Mouse (Mus musculus): ENCODE results near the gene Dnajc1. TPM values are rescaled to one million over a fixed set of nuclear protein-coding genes. Genes with fewer than 3 reads are reported as not detected.

The Dnajc1 gene
- polyA plus RNA-seq, 1 experiment from 2014 or later: 30.6 TPM

GRCm38 (mm10) chr2:18310261-18311104, 82.1 kb downstream of the Dnajc1 start:
- no peak for ATAC-seq
- H3K4me3 ChIP-seq (ENCODE audit: low read length): no peak overlapping the region
- H3K27ac ChIP-seq (ENCODE audit: low read length): no peak overlapping the region
- H3K4me2 ChIP-seq (ENCODE audit: low read depth, low read length): no peak overlapping the region
- H3K9me3 ChIP-seq (ENCODE audit: control insufficient read depth, low read length): no peaks in the 10 kb centered on the region
- H3K36me3 ChIP-seq (ENCODE audit: control insufficient read depth, insufficient read depth, low read length): no peaks in the 10 kb centered on the region
- H3K27me3 ChIP-seq (replicated peaks; ENCODE audit: control insufficient read depth, insufficient read depth, low read length): no peaks in the 10 kb centered on the region
- no peaks in the 10 kb centered on the region for H3K4me1 ChIP-seq (ENCODE audit: control insufficient read depth, insufficient read depth, low read length)
- WGBS: 90% methylated on average over 4 of the region's 4 CpGs
- no peak overlapping the region for H3K9ac ChIP-seq (ENCODE audit: low read depth, low read length)

GRCm38 (mm10) chr2:18307440-18308305, 85.0 kb downstream of the Dnajc1 start:
- Histone ChIP-seq H3K4me1 (ENCODE audit: control insufficient read depth, insufficient read depth, low read length) (no peaks in the 10 kb centered on the region), H3K4me3 (ENCODE audit: low read length) (no peak overlapping the region), H3K36me3 (ENCODE audit: control insufficient read depth, insufficient read depth, low read length) (no peaks in the 10 kb centered on the region), H3K9me3 (ENCODE audit: control insufficient read depth, low read length) (no peaks in the 10 kb centered on the region), H3K4me2 (ENCODE audit: low read depth, low read length) (no peak overlapping the region), H3K27me3 (replicated peaks; ENCODE audit: control insufficient read depth, insufficient read depth, low read length) (no peaks in the 10 kb centered on the region), H3K9ac (ENCODE audit: low read depth, low read length) (no peak overlapping the region), H3K27ac (ENCODE audit: low read length) (no peak overlapping the region)
- WGBS: 88% methylated on average over 7 of the region's 7 CpGs
- no peak for ATAC-seq

GRCm38 (mm10) chr2:18300949-18301348, 91.7 kb downstream of the Dnajc1 start:
- H3K4me2 ChIP-seq (ENCODE audit: low read depth, low read length): no peak overlapping the region
- H3K9ac ChIP-seq (ENCODE audit: low read depth, low read length): no peak overlapping the region
- no peak for ATAC-seq
- no peak overlapping the region for H3K4me3 ChIP-seq (ENCODE audit: low read length)
- no peaks in the 10 kb centered on the region for H3K4me1 ChIP-seq (ENCODE audit: control insufficient read depth, insufficient read depth, low read length)
- no peaks in the 10 kb centered on the region for H3K27me3 ChIP-seq (replicated peaks; ENCODE audit: control insufficient read depth, insufficient read depth, low read length)
- 83% methylated on average over 3 of the region's 3 CpGs for WGBS
- no peak overlapping the region for H3K27ac ChIP-seq (ENCODE audit: low read length)
- no peaks in the 10 kb centered on the region for H3K36me3 ChIP-seq (ENCODE audit: control insufficient read depth, insufficient read depth, low read length)
- no peaks in the 10 kb centered on the region for H3K9me3 ChIP-seq (ENCODE audit: control insufficient read depth, low read length)

GRCm38 (mm10) chr2:18285175-18285574, 107.5 kb downstream of the Dnajc1 start:
- H3K36me3 ChIP-seq (ENCODE audit: control insufficient read depth, insufficient read depth, low read length): peaks cover 3% of the 10 kb centered on the region; the same call in 1 of the 2 replicates
- no peak overlapping the region for H3K27ac ChIP-seq (ENCODE audit: low read length)
- 97% methylated on average over 6 of the region's 6 CpGs for WGBS
- no peak overlapping the region for H3K9ac ChIP-seq (ENCODE audit: low read depth, low read length)
- no peak for ATAC-seq
- no peaks in the 10 kb centered on the region for H3K9me3 ChIP-seq (ENCODE audit: control insufficient read depth, low read length)
- H3K27me3 ChIP-seq (replicated peaks; ENCODE audit: control insufficient read depth, insufficient read depth, low read length): no peaks in the 10 kb centered on the region
- no peak overlapping the region for H3K4me2 ChIP-seq (ENCODE audit: low read depth, low read length)
- no peaks in the 10 kb centered on the region for H3K4me1 ChIP-seq (ENCODE audit: control insufficient read depth, insufficient read depth, low read length)
- no peak overlapping the region for H3K4me3 ChIP-seq (ENCODE audit: low read length)

- Histone ChIP-seq H3K9ac (ENCODE audit: low read depth, low read length) (no peak overlapping the region), H3K4me1 (ENCODE audit: control insufficient read depth, insufficient read depth, low read length) (no peaks in the 10 kb centered on the region), H3K4me3 (ENCODE audit: low read length) (no peak overlapping the region), H3K36me3 (ENCODE audit: control insufficient read depth, insufficient read depth, low read length) (no peaks in the 10 kb centered on the region), H3K9me3 (ENCODE audit: control insufficient read depth, low read length) (no peaks in the 10 kb centered on the region), H3K4me2 (ENCODE audit: low read depth, low read length) (no peak overlapping the region), H3K27me3 (replicated peaks; ENCODE audit: control insufficient read depth, insufficient read depth, low read length) (no peaks in the 10 kb centered on the region), H3K27ac (ENCODE audit: low read length) (no peak overlapping the region)
- no peak for ATAC-seq
- WGBS: 92% methylated on average over 1 of the region's 1 CpGs
Measured at GRCm38 (mm10) chr2:18265736-18266135, 126.9 kb downstream of the Dnajc1 start.

- Histone ChIP-seq H3K27me3 (replicated peaks; ENCODE audit: control insufficient read depth, insufficient read depth, low read length) (no peaks in the 10 kb centered on the region), H3K4me3 (ENCODE audit: low read length) (no peak overlapping the region), H3K4me2 (ENCODE audit: low read depth, low read length) (no peak overlapping the region), H3K9me3 (ENCODE audit: control insufficient read depth, low read length) (no peaks in the 10 kb centered on the region), H3K9ac (ENCODE audit: low read depth, low read length) (no peak overlapping the region), H3K4me1 (ENCODE audit: control insufficient read depth, insufficient read depth, low read length) (no peaks in the 10 kb centered on the region), H3K27ac (ENCODE audit: low read length) (no peak overlapping the region), H3K36me3 (ENCODE audit: control insufficient read depth, insufficient read depth, low read length) (no peaks in the 10 kb centered on the region)
- 79% methylated on average over 3 of the region's 3 CpGs for WGBS
- no peak for ATAC-seq
Measured at GRCm38 (mm10) chr2:18264579-18264978, 128.1 kb downstream of the Dnajc1 start.

GRCm38 (mm10) chr2:18262298-18262697, 130.3 kb downstream of the Dnajc1 start:
- H3K9ac ChIP-seq (ENCODE audit: low read depth, low read length): no peak overlapping the region
- ATAC-seq: no peak
- no peak overlapping the region for H3K27ac ChIP-seq (ENCODE audit: low read length)
- no peaks in the 10 kb centered on the region for H3K36me3 ChIP-seq (ENCODE audit: control insufficient read depth, insufficient read depth, low read length)
- no peaks in the 10 kb centered on the region for H3K4me1 ChIP-seq (ENCODE audit: control insufficient read depth, insufficient read depth, low read length)
- no peak overlapping the region for H3K4me3 ChIP-seq (ENCODE audit: low read length)
- no peaks in the 10 kb centered on the region for H3K9me3 ChIP-seq (ENCODE audit: control insufficient read depth, low read length)
- 36% methylated on average over 1 of the region's 1 CpGs for WGBS
- no peak overlapping the region for H3K4me2 ChIP-seq (ENCODE audit: low read depth, low read length)
- no peaks in the 10 kb centered on the region for H3K27me3 ChIP-seq (replicated peaks; ENCODE audit: control insufficient read depth, insufficient read depth, low read length)

- H3K4me3 ChIP-seq (ENCODE audit: low read length): no peak overlapping the region
- no peak overlapping the region for H3K4me2 ChIP-seq (ENCODE audit: low read depth, low read length)
- H3K27me3 ChIP-seq (replicated peaks; ENCODE audit: control insufficient read depth, insufficient read depth, low read length): no peaks in the 10 kb centered on the region
- no peak overlapping the region for H3K27ac ChIP-seq (ENCODE audit: low read length)
- 81% methylated on average over 3 of the region's 3 CpGs for WGBS
- no peaks in the 10 kb centered on the region for H3K9me3 ChIP-seq (ENCODE audit: control insufficient read depth, low read length)
- H3K36me3 ChIP-seq (ENCODE audit: control insufficient read depth, insufficient read depth, low read length): peaks cover 4% of the 10 kb centered on the region; the same call in 1 of the 2 replicates
- no peak for ATAC-seq
- H3K4me1 ChIP-seq (ENCODE audit: control insufficient read depth, insufficient read depth, low read length): no peaks in the 10 kb centered on the region
- H3K9ac ChIP-seq (ENCODE audit: low read depth, low read length): no peak overlapping the region
Measured at GRCm38 (mm10) chr2:18249224-18249623, 143.4 kb downstream of the Dnajc1 start.

- ATAC-seq: no peak
- H3K4me1 ChIP-seq (ENCODE audit: control insufficient read depth, insufficient read depth, low read length): no peaks in the 10 kb centered on the region
- H3K4me2 ChIP-seq (ENCODE audit: low read depth, low read length): no peak overlapping the region
- H3K36me3 ChIP-seq (ENCODE audit: control insufficient read depth, insufficient read depth, low read length): no peaks in the 10 kb centered on the region
- no peak overlapping the region for H3K9ac ChIP-seq (ENCODE audit: low read depth, low read length)
- WGBS: 95% methylated on average over 5 of the region's 5 CpGs
- H3K4me3 ChIP-seq (ENCODE audit: low read length): no peak overlapping the region
- no peaks in the 10 kb centered on the region for H3K9me3 ChIP-seq (ENCODE audit: control insufficient read depth, low read length)
- no peak overlapping the region for H3K27ac ChIP-seq (ENCODE audit: low read length)
- H3K27me3 ChIP-seq (replicated peaks; ENCODE audit: control insufficient read depth, insufficient read depth, low read length): no peaks in the 10 kb centered on the region
Measured at GRCm38 (mm10) chr2:18235524-18235923, 157.1 kb downstream of the Dnajc1 start.

Data from intestine, embryonic 16.5 days (tissue).